ENCODE assay signal across 16 mouse cellular contexts in genomic region chr17:5800254-5800653, GRCm38 (mm10). TPM values are rescaled to one million over a fixed set of nuclear protein-coding genes. Genes with fewer than 3 reads are reported as not detected.
DNase-seq lines count a peak whose midpoint lies in the region; ATAC-seq and TF ChIP-seq lines count a peak whose summit lies in the region.
"Had no signal": no experiment of that assay in that cellular context is flagged by ENCODE, and none has a peak within 500 bp of the region (broad histone marks: within the 10 kb centered on the region; RNA-seq: fewer than 3 reads in every experiment).

No protein-coding gene starts in this region.

- WGBS in liver, embryonic 12.5 days (ENCODE audit: insufficient replicate concordance) = 57% methylated on average over 2 of the region's 2 CpGs

- peak; percentile 19 for ATAC-seq in Patski
- ATAC-seq in liver, embryonic 12.5 days = no peak
- ATAC-seq: forebrain, embryonic 16.5 days; inflammation-experienced regulatory T-cells, adult 6 months had no signal

- H3K9me3 ChIP-seq in liver, embryonic 12.5 days (replicated peaks) = no peaks in the 10 kb centered on the region
- H3K9me3 ChIP-seq: heart, embryonic 12.5 days; liver, embryonic 15.5 days had no signal

- POLR2A ChIA-PET in Patski (lab: Charles Lee) = interaction anchor here (1.0 kb wide), 1 partner anchor 90 kb away, joined by 3 read pairs; no protein-coding TSS in a partner anchor

- DNase-seq in spleen, postnatal 36 days (ENCODE audit: low spot score in 2 of 2) = peak; percentile 58 to 61
- no peak for DNase-seq in spleen, adult 12 weeks (ENCODE audit: low spot score)
- no peak for DNase-seq in Patski (ENCODE audit: low read depth, low spot score)
- DNase-seq in layer of hippocampus, adult 2 months (ENCODE audit: low spot score in 2 of 2) = no peak
- DNase-seq in cerebellum, postnatal 36 days = no peak
- DNase-seq in thymus, adult 18-20 months = no peak
- DNase-seq: adrenal gland, adult 2 months; cerebellum, adult 9-10 months; gastrocnemius, postnatal 10 days; lung, postnatal 14 days had no signal

- TF ChIP-seq CTCF in Patski (IDR thresholded peaks at IDR 0.05) = no peak
- no peak for TF ChIP-seq CTCF in layer of hippocampus, adult 2 months (conservative IDR thresholded peaks at IDR 0.05)

- CTCF ChIA-PET in Patski (lab: Charles Lee) = interaction anchor here (10.8 kb wide), 1 partner anchor 90 kb away, joined by 213 read pairs; no protein-coding TSS in a partner anchor

- in situ Hi-C loops in Patski (cut with MboI; ENCODE audit: low pct_unique_long_range_greater_than_20kb) = no loop called here

- H3K27ac ChIP-seq in liver, embryonic 12.5 days = no peak overlapping the region
- no peak overlapping the region for H3K27ac ChIP-seq in layer of hippocampus, adult 2 months
- H3K27ac ChIP-seq: liver, embryonic 15.5 days had no signal

- no peak overlapping the region for H3K4me3 ChIP-seq in liver, embryonic 12.5 days
- no peak overlapping the region for H3K4me3 ChIP-seq in layer of hippocampus, adult 2 months
- H3K4me3 ChIP-seq: erythroblast, embryonic 14.5 days; heart, embryonic 12.5 days; liver, embryonic 15.5 days had no signal

- H3K9ac ChIP-seq in liver, embryonic 12.5 days = no peak overlapping the region
- H3K9ac ChIP-seq: heart, embryonic 12.5 days; liver, embryonic 15.5 days had no signal

- no peaks in the 10 kb centered on the region for H3K27me3 ChIP-seq in Patski
- H3K27me3 ChIP-seq in liver, embryonic 12.5 days (replicated peaks) = no peaks in the 10 kb centered on the region
- H3K27me3 ChIP-seq: heart, embryonic 12.5 days; liver, embryonic 15.5 days had no signal

- H3K4me2 ChIP-seq in liver, embryonic 12.5 days = peak overlapping the region; percentile 66
- H3K4me2 ChIP-seq: heart, embryonic 12.5 days had no signal

- no peaks in the 10 kb centered on the region for H3K36me3 ChIP-seq in liver, embryonic 12.5 days
- H3K36me3 ChIP-seq: heart, embryonic 12.5 days; liver, embryonic 15.5 days had no signal

- peaks cover 69% of the 10 kb centered on the region for H3K4me1 ChIP-seq in liver, embryonic 12.5 days

RNA-seq across cellular contexts. Expression of gene Snx9, which starts 40.9 kb away (rescaled TPM):
- 98.4 TPM for polyA plus RNA-seq in Patski (2021)
- polyA plus RNA-seq in liver, embryonic 12.5 days (2016; fragmentation: Nextera tagmentation; extraction: Ambion mirVana) = 22.7 and 23.5 TPM in 2 replicates
- 10 to 100 TPM; 15.6 to 16.1 TPM for total RNA-seq in layer of hippocampus, adult 2 months (2021)

Comparison
In these comparisons a context has a peak if more than half of its experiments do, and no peak if none do; other contexts are left out.
1. DNase-seq: peak in spleen, postnatal 36 days (2 of 2); none in spleen, adult 12 weeks (single experiment), Patski (single experiment), layer of hippocampus, adult 2 months (0 of 2), cerebellum, postnatal 36 days (0 of 2) and thymus, adult 18-20 months (0 of 2).